Mouse (Mus musculus) gastrocnemius, adult 8-10 months (tissue): ENCODE measurements around the gene Phlda3. TPM values are rescaled to one million over a fixed set of nuclear protein-coding genes. Genes with fewer than 3 reads are reported as not detected.

ENCODE experiments used
- DNase-seq, 2 experiments: peaks; one replicate each; pipeline ENCODE4 v3.0.0; 2022; ENCODE audit warnings: low spot score in 2 of 2
- total RNA-seq, 4 experiments: library from RNA; stranded (reverse); gene quantifications; 2 replicates each; pipeline ENCODE4 v1.2.4; 2022

Phlda3 gene
- total RNA-seq, 4 experiments from 2014 or later, result 131 to 182 (median 168) TPM

DNA sequence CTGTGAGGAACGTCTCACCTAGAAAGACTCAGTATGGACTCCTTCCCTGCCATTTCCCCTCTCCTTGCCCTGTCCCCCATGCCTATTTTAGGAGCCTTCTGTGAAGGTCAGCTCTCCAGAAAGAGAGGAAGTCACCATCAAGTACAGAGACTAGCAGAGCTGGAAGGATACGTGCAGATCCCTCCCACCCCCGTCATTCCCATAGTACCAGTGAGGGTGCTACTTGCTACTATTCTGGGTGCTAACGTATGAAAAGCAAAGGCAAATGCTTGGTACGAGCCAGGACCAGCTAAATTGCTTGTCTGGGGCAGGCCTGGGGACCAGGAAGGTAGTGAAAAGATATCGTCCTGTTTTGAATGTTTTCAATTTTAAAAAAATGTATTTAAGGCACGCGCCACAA lies 8.6 kb upstream of the Phlda3 start:
- no peak for DNase-seq

DNA sequence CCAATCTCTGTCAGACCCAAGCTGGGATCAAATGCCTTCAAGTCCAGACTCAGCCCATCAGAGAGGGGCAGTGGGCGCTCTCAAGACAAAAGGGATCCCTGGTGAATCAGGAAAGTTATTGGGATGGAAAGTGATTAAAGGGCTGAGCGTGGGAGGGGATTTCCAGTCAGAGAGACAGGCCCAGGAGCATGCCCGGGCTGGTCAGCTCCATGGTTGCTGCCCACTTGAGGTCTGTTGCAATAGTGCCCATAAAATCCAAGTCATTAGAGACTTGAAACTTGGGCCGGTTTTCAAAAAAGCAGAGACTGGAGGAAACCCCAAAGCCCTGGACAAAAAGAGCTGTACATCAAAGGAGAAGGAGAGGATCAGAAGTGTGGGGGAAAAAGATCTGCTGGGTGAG lies 6.2 kb upstream of the Phlda3 start:
- no peak for DNase-seq

DNA sequence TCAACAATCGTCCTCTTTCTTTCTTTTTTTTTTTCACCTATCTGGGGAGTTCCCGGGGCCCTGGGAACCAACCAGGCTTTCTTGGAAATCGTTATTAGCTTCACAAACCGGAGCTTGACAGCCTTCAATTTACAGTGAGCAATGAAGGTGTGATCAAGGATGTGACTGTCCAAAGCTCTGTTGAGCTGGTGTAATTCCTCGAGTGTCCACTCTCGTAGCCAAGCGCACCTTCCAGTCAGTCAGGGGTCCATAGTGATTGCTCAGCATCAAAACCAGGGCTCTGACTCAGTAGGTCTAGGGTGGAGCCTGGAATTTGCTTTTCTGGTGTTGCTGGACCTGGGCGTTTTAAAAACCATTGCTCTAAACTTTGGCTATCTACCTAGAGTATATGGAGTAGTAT lies 5.7 kb upstream of the Phlda3 start:
- no peak for DNase-seq

DNA sequence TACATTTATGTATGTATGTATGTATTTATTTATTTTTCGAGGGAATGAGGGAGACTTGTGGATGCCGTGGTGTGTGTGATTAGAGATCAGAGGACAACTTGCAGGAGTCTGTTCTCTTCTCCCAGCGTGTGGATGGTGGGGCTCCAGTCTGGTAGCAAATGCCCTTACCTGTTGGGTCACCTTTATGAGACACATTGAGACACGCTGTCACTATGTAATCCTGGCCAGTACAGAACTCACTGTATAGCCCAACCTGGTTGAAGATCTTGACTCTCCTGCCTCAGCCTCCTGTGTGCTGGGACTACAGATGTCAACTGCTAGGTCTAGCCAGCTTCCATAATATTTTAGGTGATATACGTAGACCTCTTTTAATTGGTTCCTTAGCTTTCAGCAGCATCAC lies 4.2 kb upstream of the Phlda3 start:
- DNase-seq, result no peak

DNA sequence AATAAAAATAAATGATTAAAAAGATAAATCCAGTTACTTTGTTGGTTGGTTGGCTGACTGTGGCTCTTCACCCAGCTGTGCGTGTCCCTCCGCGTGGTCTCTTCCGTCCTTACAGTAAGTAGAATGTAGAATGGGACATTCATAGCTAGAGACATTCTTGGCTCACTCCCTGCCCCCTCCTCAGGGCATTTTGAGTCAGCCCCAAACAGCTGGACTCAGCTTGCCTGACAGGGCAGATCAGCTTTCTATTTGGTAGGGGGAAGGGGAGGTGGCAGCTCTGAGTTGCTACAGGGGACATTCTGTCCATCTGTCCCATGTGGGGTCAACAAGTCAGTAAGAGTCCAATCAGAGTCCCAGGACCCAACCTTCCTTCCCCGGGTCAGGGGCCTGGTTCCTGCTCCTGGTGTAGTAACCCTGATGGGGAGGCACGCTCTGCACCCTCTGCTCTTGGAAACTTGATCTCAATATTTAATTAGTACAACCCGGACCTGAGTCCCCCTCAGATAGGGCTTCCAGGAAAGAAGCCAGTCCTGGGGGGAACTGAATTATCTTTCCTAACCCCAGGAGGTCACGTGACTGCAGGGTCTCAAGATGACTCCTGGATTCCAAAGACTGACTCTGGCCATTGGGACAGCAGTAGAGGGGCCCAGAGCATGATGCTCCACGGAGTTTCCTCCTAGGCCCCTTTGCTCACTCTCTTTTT lies 2.3 kb upstream of the Phlda3 start:
- no peak for DNase-seq

DNA sequence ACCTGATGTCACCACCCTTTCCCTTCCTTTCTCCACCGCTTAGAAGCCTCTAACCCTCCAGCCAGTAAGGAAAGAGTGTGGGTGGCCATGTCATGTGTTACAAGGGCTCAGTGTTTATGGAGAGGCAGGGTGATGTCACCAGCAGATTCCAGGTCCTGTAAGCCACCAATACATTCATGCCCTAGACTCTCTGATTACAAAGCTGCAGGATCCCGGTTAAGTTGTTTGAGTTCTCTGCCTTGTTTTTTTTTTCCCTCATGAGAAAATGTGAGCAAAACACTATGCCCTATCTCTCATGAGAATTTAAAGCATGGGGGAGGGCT lies 1.8 kb upstream of the Phlda3 start:
- DNase-seq, result no peak

DNA sequence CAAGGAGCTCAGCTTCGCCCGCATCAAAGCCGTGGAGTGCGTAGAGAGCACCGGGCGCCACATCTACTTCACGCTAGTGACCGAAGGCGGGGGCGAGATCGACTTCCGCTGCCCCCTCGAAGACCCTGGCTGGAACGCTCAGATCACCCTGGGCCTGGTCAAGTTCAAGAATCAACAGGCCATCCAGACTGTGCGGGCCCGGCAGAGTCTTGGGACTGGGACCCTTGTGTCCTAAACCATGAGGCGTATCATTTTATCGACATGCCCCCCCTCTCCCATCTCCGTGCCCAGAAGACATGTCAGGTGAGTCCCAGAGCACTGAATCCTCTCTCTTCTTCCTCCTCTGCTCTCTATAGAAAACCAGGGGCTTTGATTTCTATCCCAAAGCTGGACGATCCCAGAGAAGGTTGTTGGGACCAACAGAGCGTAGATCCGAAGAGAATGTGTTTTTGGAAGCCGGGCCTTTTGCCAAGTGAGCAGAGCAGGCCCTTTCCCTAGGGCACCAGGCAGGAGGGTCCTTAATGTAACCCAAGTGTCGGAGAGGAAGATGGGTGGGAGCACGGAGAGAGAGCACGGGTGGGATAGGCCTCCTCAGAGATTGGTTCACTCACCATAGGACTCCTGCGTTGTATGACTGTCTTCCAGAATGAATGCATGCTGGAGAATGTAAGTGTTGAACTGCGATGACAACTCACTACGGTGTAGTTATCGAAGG lies 830 bp downstream of the Phlda3 start:
- DNase-seq, result no peak

DNA sequence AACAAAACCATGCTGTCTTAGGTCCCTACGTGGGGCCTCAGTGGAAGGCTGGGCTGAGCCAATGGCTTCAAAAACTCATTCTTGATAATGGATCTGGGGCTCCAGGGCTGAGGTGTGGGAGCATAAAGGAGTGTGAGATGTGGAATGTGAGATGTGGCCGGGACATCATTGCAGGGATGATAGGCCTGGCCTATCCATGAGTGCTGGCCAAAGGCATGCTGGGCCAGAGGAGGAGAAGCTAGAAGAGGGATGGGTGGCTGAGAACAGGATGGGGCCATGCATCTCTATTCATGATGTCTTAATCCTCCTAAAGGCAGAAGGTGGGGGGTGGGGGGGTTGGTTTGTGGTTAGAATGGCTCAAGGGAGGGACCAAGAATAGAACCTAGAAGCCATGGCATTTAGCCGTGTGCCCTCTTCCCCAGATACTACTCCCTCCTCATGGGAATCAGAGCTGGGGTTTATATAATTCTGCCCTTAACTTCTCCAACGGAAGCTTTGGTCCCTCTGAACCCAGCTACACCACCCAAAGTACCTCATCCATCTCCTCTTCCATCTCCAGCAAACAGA lies 1.5 kb downstream of the Phlda3 start:
- peak in 1 of 2 experiments; percentile 24 for DNase-seq

DNA sequence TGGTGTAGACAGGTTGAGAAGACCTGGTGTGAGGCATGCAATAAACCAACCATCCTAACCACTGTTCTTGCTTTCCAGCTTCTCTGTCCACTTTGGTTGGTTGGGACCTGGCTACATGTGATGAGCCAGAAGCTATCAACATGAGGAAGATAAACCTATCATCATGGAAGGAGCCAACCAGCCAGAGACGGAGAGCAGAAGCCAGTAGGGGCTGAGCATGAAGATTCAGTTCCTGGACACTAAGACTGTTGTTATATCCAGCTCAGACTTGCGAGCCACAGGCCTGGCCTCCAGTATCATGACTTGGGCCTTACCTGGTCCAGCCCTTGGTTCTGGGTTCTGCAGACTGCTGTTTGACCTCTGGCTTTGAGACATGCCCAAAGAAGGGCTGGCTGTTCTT lies 2.5 kb downstream of the Phlda3 start:
- DNase-seq, result no peak

DNA sequence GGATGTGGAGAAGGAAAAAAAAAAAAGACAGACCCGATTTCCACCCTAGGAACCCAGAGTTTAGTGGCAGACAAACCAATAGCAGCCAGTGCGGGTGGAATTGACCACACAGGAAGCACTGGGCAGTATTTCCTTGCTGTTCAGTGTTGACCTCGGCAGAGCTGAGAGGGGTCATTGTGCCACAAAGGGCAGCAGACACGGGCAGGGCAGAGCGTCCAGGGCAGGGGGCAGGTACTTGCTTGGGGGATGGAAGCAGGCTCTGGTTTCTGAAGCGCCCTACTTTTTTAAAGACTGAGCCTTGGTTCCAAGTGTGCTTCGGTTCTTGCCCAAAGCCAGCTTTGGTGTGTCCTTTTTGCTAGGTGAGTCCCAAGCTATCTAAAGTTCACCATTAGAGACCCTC lies 4.3 kb downstream of the Phlda3 start:
- DNase-seq, result no peak

DNA sequence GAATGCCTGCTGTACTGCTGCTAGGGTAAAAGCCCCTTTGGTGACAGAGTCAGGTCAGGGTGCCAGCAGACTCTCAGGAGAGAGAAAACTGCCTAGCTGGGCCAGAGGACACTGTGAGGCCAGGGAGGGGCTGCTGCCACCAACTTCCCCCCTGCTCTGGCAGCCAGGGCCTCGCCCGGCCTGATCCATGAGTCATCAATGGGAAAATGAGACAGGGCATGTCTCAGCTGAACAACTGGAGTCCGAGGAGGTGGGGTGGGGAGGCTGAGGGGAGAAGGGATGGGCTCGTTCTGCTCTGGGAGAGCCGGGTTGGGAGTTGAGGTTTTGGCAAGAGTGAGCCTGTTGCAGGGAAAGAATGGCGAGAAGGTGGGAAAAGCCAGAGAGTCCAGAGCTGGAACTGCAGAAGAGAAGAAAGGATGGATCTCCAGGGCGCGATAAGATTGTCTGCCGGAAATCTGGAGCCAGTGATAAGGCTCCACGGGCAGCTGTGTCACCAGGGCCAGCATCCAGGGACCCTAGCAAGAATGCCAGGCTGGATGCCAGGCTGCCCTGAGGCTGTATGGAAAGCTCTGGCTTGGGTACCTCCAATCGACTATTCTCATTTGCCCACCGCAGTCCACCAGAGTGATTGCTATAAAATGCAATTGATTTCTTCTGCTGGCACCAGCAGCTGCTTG lies 5.1 kb downstream of the Phlda3 start:
- peak; percentile 61 to 76 for DNase-seq

DNA sequence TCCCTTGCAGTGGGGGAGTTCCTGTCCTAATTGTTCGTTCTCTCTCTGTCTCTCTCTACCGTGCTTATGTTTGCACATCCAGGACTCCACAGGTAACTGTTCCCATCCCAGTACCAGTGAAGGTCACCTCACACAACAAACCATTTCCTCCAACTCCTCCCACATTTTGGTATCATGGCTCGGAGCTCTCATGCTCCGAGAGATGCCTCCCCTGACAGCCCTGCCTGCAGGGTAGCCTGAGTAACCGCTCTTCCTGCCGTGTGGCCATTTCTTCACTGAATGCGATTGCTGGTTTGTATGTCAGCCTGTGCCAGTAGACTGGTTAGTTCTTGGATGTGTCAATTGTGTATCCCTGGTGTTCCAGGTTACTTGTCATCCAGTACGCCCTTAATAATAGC lies 5.7 kb downstream of the Phlda3 start:
- no peak for DNase-seq

DNA sequence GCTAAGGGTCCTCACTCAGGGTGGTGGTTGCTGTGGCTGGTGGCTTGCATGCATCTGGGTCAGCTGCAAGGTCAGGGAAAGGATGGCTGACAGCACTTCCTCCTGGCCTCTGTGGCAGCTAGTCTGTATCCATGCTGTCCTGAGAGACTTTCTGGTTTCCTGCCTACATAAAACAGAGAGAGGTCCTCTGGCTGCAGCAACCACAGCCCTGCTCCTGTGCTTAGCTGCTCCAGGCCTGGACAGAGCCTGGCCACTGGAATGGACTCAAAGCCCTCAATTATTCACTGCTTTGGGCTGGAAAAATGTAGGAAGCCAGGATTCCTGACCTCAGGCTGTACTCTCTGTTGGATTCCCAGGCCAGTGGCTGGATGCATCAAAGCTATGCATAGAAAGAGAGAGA lies 10.7 kb downstream of the Phlda3 start:
- DNase-seq, result no peak

DNA sequence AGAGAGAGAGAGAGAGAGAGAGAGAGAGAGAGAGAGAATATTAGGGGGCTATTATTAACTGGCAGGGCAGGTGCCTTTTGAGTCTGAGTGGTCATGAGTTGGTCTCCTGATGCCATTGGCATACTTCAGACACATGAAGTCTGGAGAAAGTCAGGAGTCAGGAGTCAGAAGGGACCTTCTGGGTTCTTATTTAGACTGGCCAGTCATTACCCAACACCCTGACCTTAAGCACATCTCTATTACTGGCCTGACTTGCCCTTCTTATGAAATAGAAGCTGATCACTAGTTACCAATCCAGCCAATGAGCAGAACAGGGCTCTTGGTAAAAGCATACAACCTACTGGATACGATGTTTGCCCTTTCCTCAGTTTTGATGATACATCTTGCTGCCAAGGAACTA lies 11.1 kb downstream of the Phlda3 start:
- no peak for DNase-seq

DNA sequence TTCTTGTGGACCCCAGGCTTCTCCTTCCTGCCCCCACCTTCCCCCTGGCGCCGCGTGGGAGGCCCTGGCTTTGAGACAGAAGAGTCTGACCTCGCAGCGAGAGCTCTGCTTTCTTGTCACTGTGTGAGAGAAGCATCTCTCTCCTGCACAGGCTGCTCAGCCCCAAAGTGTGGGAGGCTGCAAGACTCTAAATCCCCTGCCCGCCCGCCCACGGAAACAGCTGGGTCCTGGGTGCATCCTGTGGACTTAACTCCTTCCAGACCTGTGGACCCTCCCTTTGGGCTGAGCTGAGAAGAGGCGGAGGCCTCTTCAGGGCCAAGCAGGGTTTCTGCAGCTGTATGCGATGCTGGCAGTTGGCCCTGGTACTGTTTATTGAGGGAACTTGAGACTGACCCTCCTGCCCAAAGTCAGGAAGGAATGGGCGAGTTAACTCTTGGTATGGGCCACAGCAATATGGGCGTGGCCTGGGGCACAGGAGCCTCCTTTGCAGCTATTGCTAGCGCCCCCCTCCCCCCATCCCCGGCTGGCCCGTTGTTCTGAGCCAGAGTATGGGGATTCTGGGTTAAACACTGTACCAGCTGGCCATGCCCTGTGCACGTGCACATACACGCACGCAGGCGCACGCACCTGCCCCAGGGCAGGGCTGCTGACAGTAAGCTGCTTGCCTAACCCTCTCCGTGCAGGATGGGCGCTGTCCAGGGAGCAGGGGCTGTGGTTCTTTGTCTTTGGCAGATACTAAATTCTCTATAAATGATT lies 13.0 kb downstream of the Phlda3 start, which contains the start of gene Tnni1:
Gene Tnni1, plus strand, starts transcription at position 655 of the 756 bp plus-strand sequence.
- DNase-seq, result no peak

DNA sequence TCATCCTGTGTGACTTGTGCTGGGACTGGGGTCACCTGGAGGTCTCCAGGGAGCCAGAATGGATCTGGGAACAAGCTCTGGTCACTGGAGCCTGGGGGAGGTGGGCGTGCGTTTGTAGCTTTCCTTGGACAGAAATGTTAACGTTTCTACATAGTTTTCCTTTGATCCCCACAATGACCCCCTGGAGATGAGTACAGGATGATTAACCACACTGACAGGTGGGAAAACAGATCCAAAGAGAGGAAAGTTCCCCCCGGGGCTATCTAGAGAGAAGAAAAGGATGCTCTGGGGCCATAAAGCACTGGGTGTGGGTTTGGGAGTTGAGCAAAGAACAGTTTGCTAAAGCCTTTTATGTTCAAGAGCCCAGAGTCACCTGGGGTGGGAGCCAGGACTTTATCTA lies 14.7 kb downstream of the Phlda3 start:
- no peak for DNase-seq

DNA sequence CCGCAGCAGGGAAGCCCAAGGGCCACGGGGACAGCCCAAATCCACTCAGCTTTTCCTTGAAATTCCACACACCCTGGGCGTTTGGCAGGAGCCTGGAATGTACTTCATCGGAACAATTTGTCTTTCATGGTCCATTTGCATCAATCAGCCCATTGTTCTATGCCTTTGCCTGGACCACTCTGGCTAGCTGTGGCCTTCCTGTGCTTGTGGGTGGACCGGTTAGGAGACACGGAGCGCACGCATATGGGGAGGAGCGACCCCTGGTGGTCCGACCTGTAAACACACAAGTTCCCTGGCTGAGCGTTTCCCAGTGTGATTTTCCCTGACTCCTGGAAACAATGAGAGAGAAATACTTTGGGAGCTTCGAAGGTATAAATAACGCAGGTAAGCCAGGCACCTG lies 15.3 kb downstream of the Phlda3 start:
- DNase-seq, result peak in 1 of 2 experiments; percentile 63

DNA sequence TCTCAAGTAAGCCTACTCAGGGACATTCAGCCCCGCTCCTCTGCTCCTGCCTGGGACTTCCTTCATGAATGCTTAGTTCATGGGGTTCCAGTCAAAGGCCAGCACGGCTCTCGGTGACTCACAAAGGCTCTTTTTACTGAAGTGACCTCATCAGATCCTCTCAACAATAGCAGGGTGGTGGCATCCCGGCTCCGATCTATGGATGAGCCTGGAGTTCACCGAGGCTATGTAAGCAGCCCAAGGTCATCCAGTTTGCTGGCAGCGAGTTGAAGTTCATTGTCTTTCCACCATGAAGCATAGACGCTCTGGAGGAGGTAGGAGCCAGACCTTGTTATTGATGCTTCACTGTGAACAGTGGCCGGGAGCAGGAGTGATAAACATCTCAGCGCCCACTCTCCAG lies 16.9 kb downstream of the Phlda3 start:
- DNase-seq, result no peak

DNA sequence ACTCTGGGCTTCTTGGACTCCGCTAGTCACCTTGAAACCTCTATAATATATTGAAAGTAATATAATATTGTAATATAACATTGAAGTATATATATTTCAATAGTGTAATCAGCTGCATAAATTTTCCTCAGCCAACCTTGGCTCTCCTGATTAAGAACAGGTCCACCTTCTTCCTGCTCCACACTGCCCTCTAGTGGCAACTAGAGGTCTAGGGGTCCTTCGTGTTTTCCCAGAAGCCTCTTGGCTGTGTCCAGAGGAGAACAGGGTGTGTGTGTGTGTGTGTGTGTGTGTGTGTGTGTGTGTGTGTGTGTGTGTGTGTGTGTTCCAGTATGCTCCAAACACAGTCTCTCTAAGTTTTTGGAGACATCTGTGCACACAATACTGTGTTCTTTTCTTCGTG lies 21.9 kb downstream of the Phlda3 start:
- DNase-seq, result peak in 1 of 2 experiments; percentile 58

DNA sequence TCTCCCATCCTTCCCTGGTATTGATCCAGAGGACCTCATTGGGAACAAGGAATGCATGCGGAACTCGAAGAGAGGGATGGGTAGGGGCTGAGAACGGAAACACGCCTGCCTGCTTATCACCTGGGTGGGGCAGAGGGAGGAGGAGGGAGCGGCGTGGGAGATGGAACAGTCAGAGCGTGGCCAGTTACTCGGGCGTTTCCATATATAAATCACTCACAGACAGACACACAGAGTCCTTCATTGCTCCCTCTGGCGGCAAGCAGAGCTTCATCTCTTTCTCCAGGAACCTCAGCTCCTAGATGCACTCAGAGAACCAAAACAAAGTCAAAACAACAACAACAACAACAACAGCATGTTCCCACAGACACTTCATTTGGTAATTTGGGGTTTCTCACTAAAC lies 22.8 kb downstream of the Phlda3 start:
- DNase-seq, result no peak

DNA sequence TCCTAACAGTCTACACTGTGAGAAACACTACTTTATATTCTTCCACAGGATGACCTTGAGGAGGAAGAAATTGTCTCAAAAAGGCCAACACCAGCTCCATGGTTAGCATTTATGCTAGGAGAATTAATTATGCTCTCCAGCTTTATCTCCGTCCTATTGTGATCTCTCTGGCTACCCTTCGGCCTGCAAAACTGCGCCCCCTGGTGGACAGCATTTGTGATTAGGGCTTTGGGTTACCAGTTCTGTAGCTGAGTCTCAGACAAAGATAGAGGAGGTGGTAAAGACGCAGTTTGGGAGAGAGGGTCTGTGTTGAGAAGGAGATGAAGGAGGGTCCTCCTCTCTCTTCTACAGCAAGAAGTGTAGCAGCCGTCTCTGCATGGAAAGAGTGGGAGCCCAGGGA lies 23.9 kb downstream of the Phlda3 start:
- no peak for DNase-seq
